Mouse (Mus musculus): Measurements from ENCODE around the gene Ecsit. TPM values are rescaled to one million over a fixed set of nuclear protein-coding genes. Genes with fewer than 3 reads are reported as not detected.
A peak's percentile ranks its signal among the peaks of the same experiment; 100 is the strongest.

Ecsit gene
- polyA plus RNA-seq, 1 experiment from 2014 or later, result 21.9 TPM

DNA sequence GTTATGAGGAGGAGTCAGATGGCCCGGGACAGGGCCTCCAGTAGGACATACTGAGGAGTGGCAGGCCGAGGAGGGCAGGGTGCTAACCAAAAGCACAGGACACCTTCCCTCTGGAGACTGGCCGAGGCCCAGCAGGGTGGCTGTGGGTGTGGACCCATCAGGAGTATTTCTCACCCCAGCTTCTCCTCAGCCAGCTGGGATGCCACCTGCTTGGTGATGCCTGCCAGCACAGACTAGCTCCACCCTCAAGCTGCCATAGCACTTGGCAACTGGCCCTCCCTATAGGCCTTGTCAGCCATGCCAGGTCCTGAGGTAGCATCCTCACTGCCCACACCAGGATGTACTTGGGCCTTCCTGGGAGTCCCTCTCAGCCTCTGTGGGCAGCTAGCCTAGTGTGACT lies 20.9 kb downstream of the Ecsit start:
- Histone ChIP-seq H3K9me3 (replicated peaks) (no peaks in the 10 kb centered on the region), H3K4me2 (no peak overlapping the region), H3K36me3 (replicated peaks) (peaks cover 70% of the 10 kb centered on the region), H3K4me1 (replicated peaks) (peaks cover 4% of the 10 kb centered on the region), H3K9ac (no peak overlapping the region), H3K27ac (replicated peaks) (no peak overlapping the region), H3K27me3 (no peaks in the 10 kb centered on the region), H3K4me3 (replicated peaks) (no peak overlapping the region)
- ATAC-seq (ENCODE audit: insufficient read depth), result no peak
- 81% methylated on average over 3 of the region's 3 CpGs for WGBS (ENCODE audit: insufficient replicate concordance)

DNA sequence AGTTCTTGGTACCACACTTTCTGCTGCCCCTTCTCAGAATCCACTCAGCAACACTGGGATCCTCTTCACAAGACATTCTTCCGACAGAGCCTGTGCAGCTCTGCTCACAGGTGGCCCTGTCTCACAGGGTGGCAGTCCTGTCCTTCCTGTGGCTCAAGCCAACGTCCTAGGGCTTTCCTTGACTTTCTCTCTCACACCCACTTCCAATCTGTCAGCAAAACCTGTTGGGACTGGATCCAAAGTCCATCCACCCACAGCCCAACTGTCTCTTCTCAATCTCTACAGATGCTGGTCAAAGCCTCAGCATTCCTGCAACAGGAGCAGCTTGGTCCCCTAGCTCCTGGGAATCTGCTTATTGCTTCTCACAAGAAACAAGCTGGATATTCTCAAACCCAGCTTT lies 23.9 kb downstream of the Ecsit start:
- H3K36me3 ChIP-seq (replicated peaks), result peaks cover 77% of the 10 kb centered on the region
- 65% methylated on average over 2 of the region's 2 CpGs for WGBS (ENCODE audit: insufficient replicate concordance)

DNA sequence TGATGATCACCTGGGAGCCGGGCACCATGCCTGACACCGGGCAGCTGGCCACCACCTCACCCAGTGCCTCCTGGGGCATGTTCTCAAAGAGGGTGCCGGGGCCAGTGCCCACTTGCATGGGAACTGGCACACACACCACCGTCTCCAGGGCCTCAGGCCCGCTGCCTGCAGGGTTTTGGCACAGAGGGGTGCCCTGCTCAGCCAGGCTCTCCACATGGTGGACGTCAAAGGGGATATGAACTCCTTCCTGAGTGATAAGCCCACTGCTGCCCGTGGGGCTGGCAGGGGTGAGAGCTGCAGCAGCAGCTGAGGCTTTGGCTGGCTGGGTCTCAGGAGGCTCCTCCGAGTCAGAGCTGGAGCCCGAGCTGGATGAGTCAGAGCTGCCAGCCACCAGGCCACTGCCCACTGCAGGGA lies 27.2 kb downstream of the Ecsit start:
- no peak for ATAC-seq (ENCODE audit: insufficient read depth)
- Histone ChIP-seq H3K9ac (no peak overlapping the region), H3K4me2 (no peak overlapping the region), H3K27ac (replicated peaks) (no peak overlapping the region), H3K36me3 (replicated peaks) (peaks cover 50% of the 10 kb centered on the region), H3K4me1 (replicated peaks) (peaks cover 13% of the 10 kb centered on the region), H3K4me3 (replicated peaks) (no peak overlapping the region), H3K9me3 (replicated peaks) (no peaks in the 10 kb centered on the region), H3K27me3 (peaks cover 30% of the 10 kb centered on the region)
- 78% methylated on average over 9 of the region's 9 CpGs for WGBS (ENCODE audit: insufficient replicate concordance)

More for the DNA sequence above, 23.9 kb downstream of the Ecsit start:
- no peak overlapping the region for H3K4me2 ChIP-seq
- peaks cover 4% of the 10 kb centered on the region for H3K4me1 ChIP-seq (replicated peaks)
- H3K27ac ChIP-seq (replicated peaks), result no peak overlapping the region
- H3K4me3 ChIP-seq (replicated peaks), result no peak overlapping the region
- H3K9ac ChIP-seq, result no peak overlapping the region
- no peaks in the 10 kb centered on the region for H3K27me3 ChIP-seq
- H3K9me3 ChIP-seq (replicated peaks), result no peaks in the 10 kb centered on the region
- ATAC-seq (ENCODE audit: insufficient read depth), result no peak

DNA sequence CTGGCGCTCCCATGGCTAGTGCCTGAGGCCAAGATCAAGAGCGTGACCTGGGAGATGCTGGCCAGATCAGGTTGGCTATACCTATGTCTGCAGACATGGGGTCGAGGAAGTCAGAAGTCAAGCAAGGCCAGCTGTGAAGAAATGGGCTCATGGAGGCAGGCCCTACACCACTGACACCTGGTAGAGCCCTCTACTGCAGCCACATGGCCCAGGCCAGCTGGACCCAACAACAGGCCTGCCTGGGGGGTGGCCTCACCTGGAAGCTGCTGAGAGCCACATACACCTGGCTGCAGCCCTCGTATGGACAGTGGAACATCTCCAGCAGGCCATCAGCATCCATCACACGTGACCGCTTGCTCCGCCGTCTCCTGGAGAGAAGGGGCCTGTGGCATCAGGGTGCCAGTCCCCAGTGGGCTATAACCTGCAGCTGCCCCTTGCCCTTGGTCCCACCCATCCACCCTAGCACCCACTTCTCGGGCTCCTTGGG lies 28.2 kb downstream of the Ecsit start:
- peaks cover 43% of the 10 kb centered on the region for H3K36me3 ChIP-seq (replicated peaks)
- H3K27me3 ChIP-seq, result peaks cover 39% of the 10 kb centered on the region
- no peak overlapping the region for H3K27ac ChIP-seq (replicated peaks)
- no peak overlapping the region for H3K9ac ChIP-seq
- no peak overlapping the region for H3K4me2 ChIP-seq
- WGBS (ENCODE audit: insufficient replicate concordance), result 88% methylated on average over 9 of the region's 9 CpGs
- peaks cover 15% of the 10 kb centered on the region for H3K4me1 ChIP-seq (replicated peaks)
- no peak for ATAC-seq (ENCODE audit: insufficient read depth)
- no peaks in the 10 kb centered on the region for H3K9me3 ChIP-seq (replicated peaks)
- no peak overlapping the region for H3K4me3 ChIP-seq (replicated peaks)

DNA sequence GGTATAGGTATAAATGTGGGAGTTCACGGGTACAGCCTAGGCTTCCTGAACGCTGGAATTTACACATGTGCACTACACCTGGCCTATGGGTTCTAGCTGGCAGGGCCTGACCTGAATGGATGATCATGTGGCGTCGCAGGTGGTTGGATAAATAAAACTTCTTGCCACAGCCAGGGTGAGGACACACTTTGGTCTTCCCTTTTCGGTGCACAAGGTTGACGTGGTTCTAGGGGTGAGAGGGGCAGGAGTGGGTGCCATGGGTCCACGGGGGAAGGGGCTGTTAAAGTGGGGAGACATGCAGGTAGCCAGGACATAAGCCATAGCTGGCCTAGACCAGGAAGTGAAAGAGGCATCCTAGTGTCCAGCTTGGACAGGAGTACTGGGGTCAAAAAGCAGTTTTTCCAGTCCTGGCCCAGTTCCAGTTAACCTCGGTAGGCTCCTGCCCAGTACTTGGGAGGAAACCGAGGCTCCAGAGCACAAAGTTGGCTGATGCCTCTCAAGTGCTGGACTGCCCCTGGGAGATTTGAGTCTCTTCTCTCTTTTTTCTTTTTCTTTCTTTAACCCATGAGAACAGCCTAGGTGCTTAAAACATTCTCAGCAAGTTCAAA lies 28.8 kb downstream of the Ecsit start:
- H3K4me1 ChIP-seq (replicated peaks), result peaks cover 22% of the 10 kb centered on the region
- ATAC-seq (ENCODE audit: insufficient read depth), result no peak
- H3K9me3 ChIP-seq (replicated peaks), result no peaks in the 10 kb centered on the region
- H3K4me2 ChIP-seq, result no peak overlapping the region
- H3K36me3 ChIP-seq (replicated peaks), result peaks cover 38% of the 10 kb centered on the region
- H3K27ac ChIP-seq (replicated peaks), result no peak overlapping the region
- peaks cover 46% of the 10 kb centered on the region for H3K27me3 ChIP-seq
- no peak overlapping the region for H3K4me3 ChIP-seq (replicated peaks)
- WGBS (ENCODE audit: insufficient replicate concordance), result 62% methylated on average over 9 of the region's 9 CpGs
- H3K9ac ChIP-seq, result no peak overlapping the region

DNA sequence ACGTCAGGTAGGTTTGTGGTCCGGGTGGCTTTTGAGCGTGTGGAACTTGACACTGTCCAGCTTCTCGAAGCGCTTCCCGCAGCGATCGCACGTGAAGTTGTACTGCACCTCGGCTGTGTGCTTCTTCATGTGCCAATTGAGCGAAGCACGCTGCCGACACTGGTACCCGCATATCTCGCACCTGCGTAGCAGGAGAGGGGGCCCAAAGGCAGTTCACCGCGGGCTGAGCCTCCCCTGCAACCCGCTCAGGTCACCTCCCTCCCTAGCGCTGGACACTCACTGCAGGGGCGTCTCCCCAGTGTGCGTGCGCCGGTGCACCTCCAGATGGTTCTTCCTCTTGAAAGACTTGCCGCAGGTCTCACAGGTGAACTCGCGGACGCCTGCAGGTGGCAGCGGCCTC lies 29.5 kb downstream of the Ecsit start:
- H3K27ac ChIP-seq (replicated peaks), result no peak overlapping the region
- no peak overlapping the region for H3K4me3 ChIP-seq (replicated peaks)
- 0 out of 2 replicates have a peak, but pooled peaks cover under 1% of the 10 kb centered on the region for H3K9me3 ChIP-seq (replicated peaks)
- no peak overlapping the region for H3K4me2 ChIP-seq
- H3K9ac ChIP-seq, result no peak overlapping the region
- H3K27me3 ChIP-seq, result peaks cover 53% of the 10 kb centered on the region
- ATAC-seq (ENCODE audit: insufficient read depth), result no peak
- H3K36me3 ChIP-seq (replicated peaks), result peaks cover 32% of the 10 kb centered on the region
- 36% methylated on average over 29 of the region's 29 CpGs for WGBS (ENCODE audit: insufficient replicate concordance)
- peaks cover 29% of the 10 kb centered on the region for H3K4me1 ChIP-seq (replicated peaks)

DNA sequence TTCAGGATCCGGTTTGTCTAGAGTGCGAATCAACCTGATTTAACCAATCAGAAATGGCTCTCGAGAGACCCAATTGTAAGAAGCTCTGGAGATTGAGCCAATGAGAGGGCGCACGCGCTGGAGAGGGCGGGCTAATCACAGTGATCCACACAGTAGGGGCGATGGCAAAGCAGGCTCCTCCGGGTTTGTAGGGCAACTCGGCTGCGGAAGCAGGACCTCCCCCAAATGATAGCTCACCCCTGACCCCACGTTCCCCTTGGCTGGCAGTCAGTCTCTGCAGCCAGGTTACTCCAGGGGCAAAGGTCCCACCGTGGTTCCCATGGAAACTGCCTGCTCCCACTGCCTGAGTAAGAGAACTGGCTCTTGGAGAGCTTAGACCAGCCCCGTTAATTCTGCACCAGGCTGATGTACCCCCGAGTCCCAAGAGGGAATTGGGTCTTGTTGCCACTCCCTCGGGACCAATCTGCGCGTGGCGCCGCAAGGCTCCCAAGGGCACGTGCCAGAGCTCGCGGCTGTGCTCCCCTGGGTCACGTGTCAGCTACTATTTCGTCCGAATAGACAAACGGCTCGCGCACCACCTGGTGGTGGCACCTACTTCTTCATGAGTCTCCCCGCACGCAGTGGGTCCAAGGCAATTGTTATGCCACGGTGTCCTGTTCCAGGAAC lies 30.7 kb downstream of the Ecsit start:
- WGBS (ENCODE audit: insufficient replicate concordance), result 1% methylated on average over 32 of the region's 32 CpGs
- ATAC-seq (ENCODE audit: insufficient read depth), result peak; percentile 60
- Histone ChIP-seq H3K4me2 (peak overlapping the region; percentile 46), H3K36me3 (replicated peaks) (peaks cover 26% of the 10 kb centered on the region), H3K4me1 (replicated peaks) (peaks cover 41% of the 10 kb centered on the region), H3K9ac (no peak overlapping the region), H3K4me3 (replicated peaks) (0 out of 2 replicates have a peak overlapping the region, but pooled peaks have one; percentile 14), H3K27ac (replicated peaks) (no peak overlapping the region), H3K9me3 (replicated peaks) (0 out of 2 replicates have a peak, but pooled peaks cover 3% of the 10 kb centered on the region), H3K27me3 (peaks cover 64% of the 10 kb centered on the region)

DNA sequence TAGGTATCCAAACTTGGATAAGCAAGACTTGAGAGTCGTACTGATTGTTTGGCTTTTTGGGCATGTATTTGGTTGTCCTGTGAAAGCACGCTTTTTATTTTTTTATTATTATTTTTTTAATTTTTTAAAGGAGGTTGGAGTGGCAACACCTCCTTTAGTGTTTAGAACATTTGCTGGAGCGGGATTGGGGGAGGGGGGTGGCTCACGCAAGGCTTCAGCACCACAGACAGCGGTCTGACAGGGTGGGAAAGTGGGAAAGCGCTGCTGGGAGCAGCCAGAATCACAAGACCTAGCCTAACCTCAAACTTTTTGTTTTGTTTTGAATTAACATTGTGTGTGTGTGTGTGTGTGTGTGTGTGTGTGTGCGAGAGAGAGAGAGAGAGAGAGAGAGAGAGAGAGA lies 31.6 kb downstream of the Ecsit start:
- H3K4me1 ChIP-seq (replicated peaks), result peaks cover 45% of the 10 kb centered on the region
- no peak for ATAC-seq (ENCODE audit: insufficient read depth)
- WGBS (ENCODE audit: insufficient replicate concordance), result 20% methylated on average over 6 of the region's 7 CpGs
- H3K4me2 ChIP-seq, result no peak overlapping the region
- 0 out of 2 replicates have a peak, but pooled peaks cover 3% of the 10 kb centered on the region for H3K9me3 ChIP-seq (replicated peaks)
- H3K36me3 ChIP-seq (replicated peaks), result peaks cover 19% of the 10 kb centered on the region
- no peak overlapping the region for H3K4me3 ChIP-seq (replicated peaks)
- peaks cover 73% of the 10 kb centered on the region for H3K27me3 ChIP-seq
- H3K27ac ChIP-seq (replicated peaks), result no peak overlapping the region
- no peak overlapping the region for H3K9ac ChIP-seq

DNA sequence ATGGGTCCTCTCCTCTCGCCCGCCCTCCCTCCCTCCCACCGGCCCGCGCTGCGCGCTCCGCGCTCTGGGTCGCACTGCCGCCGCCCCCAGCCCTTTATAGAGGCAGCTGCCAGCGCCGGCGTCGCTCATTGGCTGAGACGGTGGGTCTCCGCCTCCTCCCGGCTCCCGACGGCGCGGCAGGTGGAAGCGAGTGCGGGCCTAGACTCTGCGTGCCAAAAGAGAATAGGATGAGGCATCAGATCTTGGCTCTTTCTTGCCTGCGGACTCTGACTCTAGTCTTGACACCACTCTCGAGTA lies 33.3 kb downstream of the Ecsit start, which contains the start of gene Elavl3:
Elavl3 (minus strand) TSS at position 66 of the 297 bp plus-strand sequence.
- H3K27me3 ChIP-seq, result peaks cover 91% of the 10 kb centered on the region
- H3K27ac ChIP-seq (replicated peaks), result no peak within 1 kb of the TSS
- H3K4me2 ChIP-seq, result peak within 1 kb of the TSS; percentile 56
- no peak for ATAC-seq (ENCODE audit: insufficient read depth)
- 0 out of 2 replicates have a peak, but pooled peaks cover 3% of the 10 kb centered on the region for H3K9me3 ChIP-seq (replicated peaks)
- peaks cover 45% of the 10 kb centered on the region for H3K4me1 ChIP-seq (replicated peaks)
- H3K36me3 ChIP-seq (replicated peaks), result 0 out of 2 replicates have a peak, but pooled peaks cover 1% of the 10 kb centered on the region
- peak within 1 kb of the TSS; percentile 33 for H3K4me3 ChIP-seq (replicated peaks)
- 2% methylated on average over 28 of the region's 28 CpGs for WGBS (ENCODE audit: insufficient replicate concordance)
- H3K9ac ChIP-seq, result no peak within 1 kb of the TSS

DNA sequence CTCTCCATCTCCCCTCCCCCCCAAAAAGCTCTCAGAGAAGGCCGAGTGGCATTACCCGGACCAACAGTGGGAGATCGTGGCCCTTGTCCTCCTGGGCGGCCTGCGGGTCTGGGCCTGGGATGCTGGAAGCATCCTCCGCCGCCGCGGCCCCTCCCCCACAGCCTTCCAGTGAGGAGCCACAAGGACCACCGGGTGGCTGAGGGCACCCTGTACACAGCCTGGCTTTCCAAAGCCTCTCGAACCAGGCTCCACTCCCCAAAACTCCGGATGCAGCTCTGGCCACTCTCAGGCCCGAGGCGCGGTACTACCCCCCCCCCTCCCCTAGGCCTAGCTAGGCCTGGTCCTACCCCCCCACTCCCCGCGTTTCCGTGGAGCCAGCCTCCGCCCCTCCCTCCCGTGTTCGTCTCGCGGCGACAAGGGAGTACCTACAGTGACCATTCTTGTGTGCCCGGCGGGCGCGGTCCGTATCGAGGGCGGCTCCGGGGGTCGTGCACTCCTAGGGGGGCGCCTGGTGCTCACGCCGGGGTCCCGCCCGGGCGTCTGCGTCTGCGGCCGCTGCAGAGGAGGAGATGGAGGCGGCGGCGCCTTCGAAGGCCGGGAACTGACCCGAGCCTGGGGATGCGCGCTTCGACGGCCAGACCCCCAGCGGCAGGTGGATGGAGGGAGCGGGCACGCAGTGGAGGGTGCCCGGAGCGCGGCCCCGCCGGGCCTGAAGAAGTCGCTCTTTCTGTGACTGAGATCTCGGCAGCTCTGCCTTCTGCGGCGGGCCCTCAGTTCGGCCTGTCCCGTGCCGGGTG lies 33.9 kb downstream of the Ecsit start:
- no peak overlapping the region for H3K9ac ChIP-seq
- 2% methylated on average over 66 of the region's 67 CpGs for WGBS (ENCODE audit: insufficient replicate concordance)
- H3K4me3 ChIP-seq (replicated peaks), result peak overlapping the region; percentile 33
- peaks cover 45% of the 10 kb centered on the region for H3K4me1 ChIP-seq (replicated peaks)
- no peaks in the 10 kb centered on the region for H3K36me3 ChIP-seq (replicated peaks)
- H3K27ac ChIP-seq (replicated peaks), result no peak overlapping the region
- H3K4me2 ChIP-seq, result peak overlapping the region; percentile 56
- ATAC-seq (ENCODE audit: insufficient read depth), result no peak
- 0 out of 2 replicates have a peak, but pooled peaks cover 3% of the 10 kb centered on the region for H3K9me3 ChIP-seq (replicated peaks)
- peaks cover 91% of the 10 kb centered on the region for H3K27me3 ChIP-seq

DNA sequence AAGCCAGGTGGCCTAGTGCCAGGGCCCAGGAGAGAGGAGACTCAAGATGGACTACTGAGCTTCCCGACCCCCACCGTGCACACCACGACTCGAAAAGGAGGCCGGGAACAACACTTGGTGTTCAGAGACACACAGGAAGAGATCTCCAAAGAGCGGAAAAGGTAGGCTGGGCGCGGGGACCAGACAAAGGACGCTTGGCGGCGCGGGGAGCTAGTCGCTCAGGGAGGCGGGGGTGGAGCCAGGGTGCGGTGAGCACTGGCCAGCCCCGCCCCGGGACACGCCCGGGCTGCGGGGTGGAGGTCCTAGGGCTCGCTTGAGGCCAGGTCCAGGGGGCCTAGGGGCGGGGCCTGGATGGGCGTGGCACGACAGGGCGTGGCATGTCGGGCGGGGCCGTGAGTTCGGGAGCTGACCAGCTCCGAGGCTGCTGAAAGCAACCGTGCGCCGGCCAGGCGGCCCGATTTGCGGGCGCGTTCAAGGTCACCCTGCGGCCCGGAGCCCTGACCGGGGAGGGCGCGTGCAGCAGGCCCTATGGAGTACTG lies 34.8 kb downstream of the Ecsit start:
- 0 out of 2 replicates have a peak, but pooled peaks cover 3% of the 10 kb centered on the region for H3K9me3 ChIP-seq (replicated peaks)
- H3K9ac ChIP-seq, result no peak overlapping the region
- no peak overlapping the region for H3K27ac ChIP-seq (replicated peaks)
- peak; percentile 56 for ATAC-seq (ENCODE audit: insufficient read depth)
- H3K36me3 ChIP-seq (replicated peaks), result no peaks in the 10 kb centered on the region
- 3% methylated on average over 43 of the region's 43 CpGs for WGBS (ENCODE audit: insufficient replicate concordance)
- H3K27me3 ChIP-seq, result peaks cover 92% of the 10 kb centered on the region
- peak overlapping the region; percentile 56 for H3K4me2 ChIP-seq
- H3K4me3 ChIP-seq (replicated peaks), result peak overlapping the region; percentile 33
- peaks cover 45% of the 10 kb centered on the region for H3K4me1 ChIP-seq (replicated peaks)
